Mouse (Mus musculus) intestine, postnatal 0 days (tissue): ENCODE data around the gene Ptprk. TPM values are rescaled to one million over a fixed set of nuclear protein-coding genes. Genes with fewer than 3 reads are reported as not detected.

Experiments
- ATAC-seq: fragments of 200-750 bp; cut with Nextera tagmentation; 2 replicates; pipeline ENCODE4 v1.8.0; 2017; ENCODE audit warnings: mild to moderate bottlenecking, moderate TSS enrichment, moderate library complexity
- H3K27ac ChIP-seq: fragments of 300-500 bp; sonication (generic); 2 replicates; pipeline ENCODE4 v1.5.1; 2014; ENCODE audit warnings: mild to moderate bottlenecking, low read depth, low read length, moderate library complexity
- H3K27me3 ChIP-seq: fragments of 300-500 bp; sonication (generic); replicated peaks from 2 replicates; pipeline ENCODE4 v1.6.1; 2014; ENCODE audit warnings: low read length, mixed read lengths; ENCODE audit not compliant: control insufficient read depth, insufficient read depth
- H3K36me3 ChIP-seq: fragments of 300-500 bp; sonication (generic); 2 replicates; pipeline ENCODE4 v1.6.1; 2014; ENCODE audit warnings: mild to moderate bottlenecking, moderate library complexity; ENCODE audit not compliant: control insufficient read depth, insufficient read depth
- H3K4me1 ChIP-seq: fragments of 300-500 bp; sonication (generic); replicated peaks from 2 replicates; pipeline ENCODE4 v1.6.1; 2014; ENCODE audit warnings: antibody characterized with exemption, low read length, mixed read lengths; ENCODE audit not compliant: control insufficient read depth, insufficient read depth
- H3K4me2 ChIP-seq: fragments of 300-500 bp; sonication (generic); replicated peaks from 2 replicates; pipeline ENCODE4 v1.6.1; 2014; ENCODE audit warnings: low read depth, mild to moderate bottlenecking, moderate library complexity
- H3K4me3 ChIP-seq: fragments of 300-500 bp; sonication (generic); 2 replicates; pipeline ENCODE4 v1.5.1; 2014; ENCODE audit warnings: low read depth, low read length
- H3K9ac ChIP-seq: fragments of 300-500 bp; sonication (generic); 2 replicates; pipeline ENCODE4 v1.6.1; 2014; ENCODE audit warnings: mild to moderate bottlenecking, low read depth, low read length
- H3K9me3 ChIP-seq: fragments of 300-500 bp; sonication (generic); 2 replicates; pipeline ENCODE4 v1.6.1; 2016; ENCODE audit warnings: mixed run types; ENCODE audit not compliant: control insufficient read depth
- CTCF ChIP-seq: sonication (generic); IDR thresholded peaks from 2 replicates; pipeline ENCODE4 v1.5.1; 2016; ENCODE audit warnings: low read depth, mild to moderate bottlenecking, control low read depth, antibody characterized with exemption, moderate library complexity
- WGBS: fragments of 180-500 bp; shearing (Covaris S2); extraction: QIAGEN DNeasy Blood & Tissue Kit; methylation state at CpG from one replicate; pipeline ENCODE4 v1.1.7; 2014; 5-methylcytosine and 5-hydroxymethylcytosine counted together
- polyA plus RNA-seq: library from polyadenylated mRNA; unstranded; fragments of >200 nt; fragmentation: Nextera tagmentation; extraction: Ambion mirVana; gene quantifications from 2 replicates; pipeline ENCODE4 v1.2.1, GENCODE M21; 2015

The Ptprk gene
- polyA plus RNA-seq, 1 experiment from 2014 or later = 29.5 TPM

- Histone ChIP-seq H3K27me3 (no peaks in the 10 kb centered on the region), H3K9me3 (no peaks in the 10 kb centered on the region), H3K27ac (no peak overlapping the region), H3K4me1 (0 out of 2 replicates have a peak, but pooled peaks cover 7% of the 10 kb centered on the region), H3K4me3 (no peak overlapping the region), H3K9ac (no peak overlapping the region), H3K36me3 (no peaks in the 10 kb centered on the region), H3K4me2 (no peak overlapping the region)
- WGBS = 41% methylated on average over 2 of the region's 2 CpGs
- no peak for ATAC-seq
- no peak for TF ChIP-seq CTCF
These were observed 29.3 kb downstream of the Ptprk start for GRCm38 (mm10) chr10:28103924-28104323.

GRCm38 (mm10) chr10:28105247-28105646 lies 30.6 kb downstream of the Ptprk start:
- Histone ChIP-seq H3K9ac (no peak overlapping the region), H3K4me2 (peak overlapping the region; percentile 2; the same call in 1 of the 2 replicates), H3K4me3 (no peak overlapping the region), H3K4me1 (peaks cover 3% of the 10 kb centered on the region; the same call in 1 of the 2 replicates), H3K9me3 (no peaks in the 10 kb centered on the region), H3K27ac (no peak overlapping the region), H3K27me3 (no peaks in the 10 kb centered on the region), H3K36me3 (no peaks in the 10 kb centered on the region)
- no peak for TF ChIP-seq CTCF
- WGBS = 59% methylated on average over 6 of the region's 6 CpGs
- ATAC-seq = peak; percentile 73

- TF ChIP-seq CTCF = no peak
- H3K9me3 ChIP-seq = no peaks in the 10 kb centered on the region
- peaks cover 8% of the 10 kb centered on the region; the same call in 1 of the 2 replicates for H3K4me1 ChIP-seq
- no peak overlapping the region for H3K27ac ChIP-seq
- H3K9ac ChIP-seq = no peak overlapping the region
- no peaks in the 10 kb centered on the region for H3K27me3 ChIP-seq
- no peak overlapping the region for H3K4me3 ChIP-seq
- peak overlapping the region; percentile 35; the same call in 1 of the 2 replicates for H3K4me2 ChIP-seq
- 50% methylated on average over 8 of the region's 8 CpGs for WGBS
- ATAC-seq = no peak
- H3K36me3 ChIP-seq = no peaks in the 10 kb centered on the region
These were observed 38.4 kb downstream of the Ptprk start for GRCm38 (mm10) chr10:28112826-28113589.

GRCm38 (mm10) chr10:28113879-28114278 lies 39.3 kb downstream of the Ptprk start:
- no peak for ATAC-seq
- WGBS = 34% methylated on average over 3 of the region's 3 CpGs

GRCm38 (mm10) chr10:28116982-28117381 lies 42.4 kb downstream of the Ptprk start:
- no peak for ATAC-seq
- Histone ChIP-seq H3K36me3 (no peaks in the 10 kb centered on the region), H3K27me3 (no peaks in the 10 kb centered on the region), H3K4me1 (peaks cover 19% of the 10 kb centered on the region), H3K4me2 (no peak overlapping the region), H3K4me3 (no peak overlapping the region), H3K27ac (no peak overlapping the region), H3K9ac (no peak overlapping the region), H3K9me3 (no peaks in the 10 kb centered on the region)
- TF ChIP-seq CTCF = peak; percentile 33

More at GRCm38 (mm10) chr10:28113879-28114278, 39.3 kb downstream of the Ptprk start:
- no peak for TF ChIP-seq CTCF
- Histone ChIP-seq H3K4me3 (no peak overlapping the region), H3K4me2 (peak overlapping the region; percentile 35; the same call in 1 of the 2 replicates), H3K4me1 (peaks cover 11% of the 10 kb centered on the region; the same call in 1 of the 2 replicates), H3K9me3 (no peaks in the 10 kb centered on the region), H3K27ac (no peak overlapping the region), H3K9ac (no peak overlapping the region), H3K27me3 (no peaks in the 10 kb centered on the region), H3K36me3 (no peaks in the 10 kb centered on the region)

- H3K4me2 ChIP-seq = peak overlapping the region; percentile 57
- peak overlapping the region; percentile 68 for H3K27ac ChIP-seq
- H3K4me3 ChIP-seq = peak overlapping the region; percentile 23
- H3K9ac ChIP-seq = no peak overlapping the region
- no peaks in the 10 kb centered on the region for H3K9me3 ChIP-seq
- TF ChIP-seq CTCF = no peak
- ATAC-seq = peak; percentile 88
- H3K4me1 ChIP-seq = peaks cover 19% of the 10 kb centered on the region
- H3K27me3 ChIP-seq = no peaks in the 10 kb centered on the region
- no peaks in the 10 kb centered on the region for H3K36me3 ChIP-seq
- WGBS = 50% methylated on average over 6 of the region's 6 CpGs
These were observed 44.3 kb downstream of the Ptprk start for GRCm38 (mm10) chr10:28118783-28119365.
